Mouse (Mus musculus) kidney, adult 8-10 months (tissue): ENCODE data around the gene Nsf.
"Not testable (repeated sequence)": the region's sequence is repeated elsewhere in the genome, so short reads cannot be mapped to it uniquely, and the experiment has no call there.

ENCODE experiments used
- DNase-seq, 2 experiments: peaks; one replicate each; pipeline ENCODE4 v3.0.0; 2022

Gene Nsf

GRCm38 (mm10) chr11:103891781-103892180 is 62.1 kb downstream of the Nsf start:
- DNase-seq = no peak

GRCm38 (mm10) chr11:103890337-103891186 is 63.3 kb downstream of the Nsf start:
- no peak for DNase-seq

- DNase-seq = no peak
Measured at GRCm38 (mm10) chr11:103887724-103888410, 66.0 kb downstream of the Nsf start.

- no peak for DNase-seq
Measured at GRCm38 (mm10) chr11:103884749-103885383, 69.0 kb downstream of the Nsf start.

GRCm38 (mm10) chr11:103883793-103884192 is 70.1 kb downstream of the Nsf start:
- no peak for DNase-seq

GRCm38 (mm10) chr11:103879476-103879875 is 74.4 kb downstream of the Nsf start:
- not testable (repeated sequence) for DNase-seq

- no peak for DNase-seq
Measured at GRCm38 (mm10) chr11:103878441-103878840, 75.4 kb downstream of the Nsf start.

GRCm38 (mm10) chr11:103870352-103870751 is 83.5 kb downstream of the Nsf start:
- no peak for DNase-seq

- no peak for DNase-seq
Measured at GRCm38 (mm10) chr11:103867702-103868101, 86.2 kb downstream of the Nsf start.

GRCm38 (mm10) chr11:103865346-103865745 is 88.5 kb downstream of the Nsf start:
- DNase-seq = no peak

GRCm38 (mm10) chr11:103864486-103864885 is 89.4 kb downstream of the Nsf start:
- no peak for DNase-seq

GRCm38 (mm10) chr11:103862951-103863350 is 90.9 kb downstream of the Nsf start:
- DNase-seq = no peak

- DNase-seq = peak in 1 of 2 experiments; percentile 7
Measured at GRCm38 (mm10) chr11:103859933-103860610, 93.8 kb downstream of the Nsf start.

- peak; percentile 6 to 7 for DNase-seq
Measured at GRCm38 (mm10) chr11:103858760-103859159, 95.1 kb downstream of the Nsf start.

GRCm38 (mm10) chr11:103856641-103857040 is 97.2 kb downstream of the Nsf start:
- no peak for DNase-seq

- no peak for DNase-seq
Measured at GRCm38 (mm10) chr11:103854294-103854693, 99.6 kb downstream of the Nsf start.

- DNase-seq = no peak
Measured at GRCm38 (mm10) chr11:103853284-103853920, 100.5 kb downstream of the Nsf start.

- no peak for DNase-seq
Measured at GRCm38 (mm10) chr11:103852590-103853283, 101.1 kb downstream of the Nsf start.

GRCm38 (mm10) chr11:103848287-103848686 is 105.6 kb downstream of the Nsf start:
- no peak for DNase-seq

GRCm38 (mm10) chr11:103840834-103841233 is 113.0 kb downstream of the Nsf start:
- DNase-seq = no peak

- DNase-seq = no peak
Measured at GRCm38 (mm10) chr11:103838955-103839354, 114.9 kb downstream of the Nsf start.

GRCm38 (mm10) chr11:103832331-103832730 is 121.5 kb downstream of the Nsf start:
- no peak for DNase-seq
